ENCODE assay signal across 7 mouse cellular contexts in genomic region chr1:37719761-37720640, GRCm38 (mm10). TPM values are rescaled to one million over a fixed set of nuclear protein-coding genes. Genes with fewer than 3 reads are reported as not detected.
DNase-seq lines count a peak whose midpoint lies in the region; ATAC-seq lines count a peak whose summit lies in the region.

Gene 2010300C02Rik, minus strand, starts transcription at chr1:37720085.

- intact Hi-C loops in gastrocnemius, postnatal 14 days (cut with DNase I; ENCODE audit: low total_unique reads) = no loop called here

- no peaks in the 10 kb centered on the region for H3K4me1 ChIP-seq in limb, embryonic 11.5 days (ENCODE audit: control insufficient read depth, insufficient read depth, low read length)
- H3K4me1 ChIP-seq in midbrain, embryonic 10.5 days = peaks cover 16% of the 10 kb centered on the region

- peak; percentile 77 to 79 for DNase-seq in adrenal gland, postnatal 36 days
- peak; percentile 85 to 91 for DNase-seq in cerebellum, postnatal 25 days
- DNase-seq in gastrocnemius, postnatal 14 days = peak; percentile 51
- peak; percentile 21 for DNase-seq in kidney, adult 18-20 months
- DNase-seq in limb, embryonic 11.5 days (ENCODE audit: low spot score) = peak; percentile 68
- peak; percentile 61 for DNase-seq in midbrain, embryonic 10.5 days (ENCODE audit: low spot score)
- peak; percentile 18 to 68 for DNase-seq in spleen, postnatal 4 days (ENCODE audit: low spot score in 2 of 2)

- WGBS in limb, embryonic 11.5 days = under 1% methylated on average over 44 of the region's 69 CpGs
- WGBS in midbrain, embryonic 10.5 days = 1% methylated on average over 68 of the region's 69 CpGs

- peak; percentile 87 for ATAC-seq in limb, embryonic 11.5 days (ENCODE audit: insufficient number of reproducible peaks, low FRiP score, low TSS enrichment, low read depth)

- peak within 1 kb of the TSS; percentile 93 for H3K4me2 ChIP-seq in limb, embryonic 11.5 days (ENCODE audit: low read depth, severe bottlenecking)

- peak within 1 kb of the TSS; percentile 49 for H3K4me3 ChIP-seq in limb, embryonic 11.5 days (ENCODE audit: low read depth, low read length)
- peak within 1 kb of the TSS; percentile 69 for H3K4me3 ChIP-seq in midbrain, embryonic 10.5 days

- H3K36me3 ChIP-seq in limb, embryonic 11.5 days (ENCODE audit: control insufficient read depth, insufficient read depth, low read length) = no peaks in the 10 kb centered on the region
- no peaks in the 10 kb centered on the region for H3K36me3 ChIP-seq in midbrain, embryonic 10.5 days

- no peak within 1 kb of the TSS for H3K27ac ChIP-seq in limb, embryonic 11.5 days (replicated peaks; ENCODE audit: low read depth, low read length)
- peak within 1 kb of the TSS; percentile 75 for H3K27ac ChIP-seq in midbrain, embryonic 10.5 days (replicated peaks)

- H3K9me3 ChIP-seq in limb, embryonic 11.5 days (ENCODE audit: control insufficient read depth, low read length) = no peaks in the 10 kb centered on the region
- H3K9me3 ChIP-seq in midbrain, embryonic 10.5 days (replicated peaks) = no peaks in the 10 kb centered on the region

- peak within 1 kb of the TSS; percentile 56 for H3K9ac ChIP-seq in limb, embryonic 11.5 days (ENCODE audit: low read length)

- H3K27me3 ChIP-seq in limb, embryonic 11.5 days (ENCODE audit: control insufficient read depth, insufficient read depth, low read length) = peaks cover 11% of the 10 kb centered on the region
- H3K27me3 ChIP-seq in midbrain, embryonic 10.5 days (ENCODE audit: low read depth, poor library complexity, severe bottlenecking) = peaks cover 44% of the 10 kb centered on the region

RNA-seq across cellular contexts. Expression of gene 2010300C02Rik, which starts in this region (rescaled TPM):
- 1 to 10 TPM; 2.3 to 2.4 TPM for total RNA-seq in adrenal gland, postnatal 36 days (2021)
- total RNA-seq in gastrocnemius, postnatal 14 days (2021) = under 1 TPM; 0.25 to 0.35 TPM
- 0.87 and 0.89 TPM in 2 replicates for polyA plus RNA-seq in limb, embryonic 11.5 days (2014; fragmentation: Nextera tagmentation; extraction: Ambion mirVana)
- polyA plus RNA-seq in midbrain, embryonic 10.5 days (2016; fragmentation: Nextera tagmentation; extraction: Ambion mirVana) = 0.73 and 0.75 TPM in 2 replicates

Comparison
In these comparisons a context has a peak if more than half of its experiments do, and no peak if none do; other contexts are left out.
1. Peak in DNase-seq in gastrocnemius, postnatal 14 days; RNA of the gene not detected or under 1 TPM.
2. Peak in DNase-seq, ATAC-seq, H3K4me3 ChIP-seq, H3K9ac ChIP-seq and H3K4me2 ChIP-seq in limb, embryonic 11.5 days; RNA of the gene not detected or under 1 TPM.
3. Peak in DNase-seq, H3K4me3 ChIP-seq and H3K27ac ChIP-seq in midbrain, embryonic 10.5 days; RNA of the gene not detected or under 1 TPM.
4. DNase-seq: peak in every context shown above with its lines; median percentile 88 in cerebellum, postnatal 25 days; 78 in adrenal gland, postnatal 36 days; 68 in limb, embryonic 11.5 days; 61 in midbrain, embryonic 10.5 days; 51 in gastrocnemius, postnatal 14 days; 43 in spleen, postnatal 4 days; 21 in kidney, adult 18-20 months.